Mouse (Mus musculus) MEL (cell line): ENCODE data around the gene Lin37. TPM values are rescaled to one million over a fixed set of nuclear protein-coding genes. Genes with fewer than 3 reads are reported as not detected.
A peak's percentile ranks its signal among the peaks of the same experiment; 100 is the strongest.

ENCODE experiments used
- DNase-seq: peaks from one replicate; pipeline ENCODE4 v3.0.0; 2011; ENCODE audit warnings: low read depth, low spot score
- H3K27ac ChIP-seq: 2 replicates; pipeline ENCODE4 v1.5.1; 2012; ENCODE audit warnings: low read depth, mild to moderate bottlenecking, control low read depth, low read length, moderate library complexity; ENCODE audit not compliant: control insufficient read depth
- H3K27me3 ChIP-seq, 2 experiments: fragments of 150-350 bp in 1 of 2; sonication (generic) in 1 of 2; 2 replicates each; pipeline ENCODE4 v1.6.1; 2012; ENCODE audit warnings: low read length in 2 of 2, mild to moderate bottlenecking in 2 of 2, improper control_type of control experiment in 1 of 2, moderate library complexity in 1 of 2; ENCODE audit not compliant: insufficient read depth in 2 of 2, control insufficient read depth in 1 of 2
- H3K36me3 ChIP-seq, 2 experiments: 2 replicates each; pipeline ENCODE4 v1.6.1; 2012 to 2014; ENCODE audit warnings: low read length in 2 of 2, improper control_type of control experiment in 1 of 2, inconsistent platforms in 1 of 2, mild to moderate bottlenecking in 1 of 2; ENCODE audit not compliant: insufficient read depth in 2 of 2, control insufficient read depth in 1 of 2
- H3K4me1 ChIP-seq, 2 experiments: fragments of 150-350 bp in 1 of 2; sonication (generic) in 1 of 2; 2 replicates each; pipeline ENCODE4 v1.6.1; 2012; ENCODE audit warnings: low read length in 2 of 2, improper control_type of control experiment in 1 of 2, mild to moderate bottlenecking in 1 of 2; ENCODE audit not compliant: insufficient read depth in 2 of 2, control insufficient read depth in 1 of 2
- H3K4me3 ChIP-seq, 2 experiments: fragments of 150-350 bp in 1 of 2; sonication (generic) in 1 of 2; 2 replicates each; pipeline ENCODE4 v1.5.1; 2012; ENCODE audit warnings: low read depth in 2 of 2, low read length in 2 of 2, mild to moderate bottlenecking in 2 of 2, moderate library complexity in 2 of 2, control low read depth in 1 of 2, improper control_type of control experiment in 1 of 2; ENCODE audit not compliant: control insufficient read depth in 1 of 2, insufficient read depth in 1 of 2
- H3K79me2 ChIP-seq: 2 replicates; pipeline ENCODE4 v1.6.1; 2012; ENCODE audit warnings: mild to moderate bottlenecking, low read length, moderate library complexity; ENCODE audit not compliant: control insufficient read depth, poor library complexity, insufficient read depth
- H3K9ac ChIP-seq: 2 replicates; pipeline ENCODE4 v1.6.1; 2012; ENCODE audit warnings: low read depth, mild to moderate bottlenecking, control low read depth, low read length, moderate library complexity; ENCODE audit not compliant: control insufficient read depth, poor library complexity, severe bottlenecking
- H3K9me3 ChIP-seq: fragments of 150-350 bp; sonication (generic); replicated peaks from 2 replicates; pipeline ENCODE4 v1.6.1; 2012; ENCODE audit warnings: mild to moderate bottlenecking, low read length, improper control_type of control experiment, moderate library complexity; ENCODE audit not compliant: insufficient read depth
- E2F4 ChIP-seq: IDR thresholded peaks from 2 replicates; pipeline ENCODE4 v1.6.1; 2011; ENCODE audit warnings: low read depth, low read length, improper control_type of control experiment, borderline replicate concordance
- EP300 ChIP-seq, 2 experiments: IDR thresholded peaks; 2 replicates each; pipeline ENCODE4 v1.6.1; 2011; ENCODE audit warnings: improper control_type of control experiment in 2 of 2, low read length in 2 of 2, low read depth in 1 of 2, mild to moderate bottlenecking in 1 of 2
- JUND ChIP-seq: IDR thresholded peaks from 2 replicates; pipeline ENCODE4 v1.6.1; 2011; ENCODE audit warnings: low read depth, mild to moderate bottlenecking, improper control_type of control experiment, low read length
- KAT2A ChIP-seq: conservative IDR thresholded peaks from 2 replicates; pipeline ENCODE4 v1.6.1; 2012; ENCODE audit warnings: low read depth, low read length, improper control_type of control experiment, inconsistent platforms
- MAZ ChIP-seq: IDR thresholded peaks from 2 replicates; pipeline ENCODE4 v1.6.1; 2012; ENCODE audit warnings: low read depth, mild to moderate bottlenecking, inconsistent platforms, low read length, improper control_type of control experiment
- NELFE ChIP-seq: IDR thresholded peaks from 2 replicates; pipeline ENCODE4 v1.6.1; 2011; ENCODE audit warnings: low read depth, low read length, improper control_type of control experiment
- NRF1 ChIP-seq: IDR thresholded peaks from 2 replicates; pipeline ENCODE4 v1.6.1; 2014; ENCODE audit warnings: low read depth, mild to moderate bottlenecking, inconsistent platforms, low read length, improper control_type of control experiment, moderate library complexity; ENCODE audit not compliant: poor library complexity, insufficient read depth, severe bottlenecking
- POLR2A ChIP-seq, 2 experiments: IDR thresholded peaks; 2 replicates each; pipeline ENCODE4 v1.6.1; 2011 to 2012; ENCODE audit warnings: low read length in 2 of 2, mild to moderate bottlenecking in 2 of 2, control low read depth in 1 of 2, improper control_type of control experiment in 1 of 2, low read depth in 1 of 2, moderate library complexity in 1 of 2; ENCODE audit not compliant: control insufficient read depth in 1 of 2, insufficient read depth in 1 of 2, poor library complexity in 1 of 2
- POLR2AphosphoS5 ChIP-seq: IDR thresholded peaks from 2 replicates; pipeline ENCODE4 v1.6.1; 2012; ENCODE audit warnings: low read depth, borderline replicate concordance, mild to moderate bottlenecking, inconsistent platforms, low read length, moderate library complexity, mixed read lengths
- RCOR1 ChIP-seq: IDR thresholded peaks from 2 replicates; pipeline ENCODE4 v1.6.1; 2012; ENCODE audit warnings: low read depth, mild to moderate bottlenecking, inconsistent platforms, low read length, improper control_type of control experiment
- TAL1 ChIP-seq: IDR thresholded peaks from 2 replicates; pipeline ENCODE4 v1.6.1; 2012; ENCODE audit warnings: mild to moderate bottlenecking, inconsistent platforms, low read length, moderate library complexity, mixed read lengths
- TCF12 ChIP-seq: IDR thresholded peaks from 2 replicates; pipeline ENCODE4 v1.6.1; 2014; ENCODE audit warnings: low read depth, mild to moderate bottlenecking, inconsistent platforms, low read length, improper control_type of control experiment, moderate library complexity
- USF1 ChIP-seq: IDR thresholded peaks from 2 replicates; pipeline ENCODE4 v1.6.1; 2014; ENCODE audit warnings: low read depth, mild to moderate bottlenecking, inconsistent platforms, low read length, improper control_type of control experiment, moderate library complexity
- ZC3H11A ChIP-seq: IDR thresholded peaks from 2 replicates; pipeline ENCODE4 v1.6.1; 2012; ENCODE audit warnings: low read depth, mild to moderate bottlenecking, inconsistent platforms, low read length, improper control_type of control experiment
- ZKSCAN1 ChIP-seq: IDR thresholded peaks from 2 replicates; pipeline ENCODE4 v1.6.1; 2012; ENCODE audit warnings: low read depth, mild to moderate bottlenecking, inconsistent platforms, low read length, improper control_type of control experiment, moderate library complexity
- ZNF384 ChIP-seq: IDR thresholded peaks from 2 replicates; pipeline ENCODE4 v1.6.1; 2012; ENCODE audit warnings: low read depth, mild to moderate bottlenecking, inconsistent platforms, low read length, improper control_type of control experiment
- polyA plus RNA-seq, 2 experiments: library from polyadenylated mRNA; stranded (reverse) in 1 of 2; unstranded in 1 of 2; fragments of >175 nt in 1 of 2; fragments of >200 nt in 1 of 2; gene quantifications; 2 replicates each; pipeline versions ENCODE4 v1.2.1 to v1.2.4; 2012; ENCODE audit warnings: low replicate concordance in 2 of 2, low read depth in 1 of 2; ENCODE audit not compliant: insufficient read length in 2 of 2, insufficient read depth in 1 of 2, missing spikeins in 1 of 2
- total RNA-seq: library from RNA; depleted of rRNA; stranded (reverse); fragments of 300-350 nt; gene quantifications from 2 replicates; pipeline ENCODE4 v1.2.3, GENCODE M21; 2012

Gene Lin37
- total and polyA plus RNA-seq, 3 experiments: 10.9 to 49.8 TPM; not detected in 1

DNA sequence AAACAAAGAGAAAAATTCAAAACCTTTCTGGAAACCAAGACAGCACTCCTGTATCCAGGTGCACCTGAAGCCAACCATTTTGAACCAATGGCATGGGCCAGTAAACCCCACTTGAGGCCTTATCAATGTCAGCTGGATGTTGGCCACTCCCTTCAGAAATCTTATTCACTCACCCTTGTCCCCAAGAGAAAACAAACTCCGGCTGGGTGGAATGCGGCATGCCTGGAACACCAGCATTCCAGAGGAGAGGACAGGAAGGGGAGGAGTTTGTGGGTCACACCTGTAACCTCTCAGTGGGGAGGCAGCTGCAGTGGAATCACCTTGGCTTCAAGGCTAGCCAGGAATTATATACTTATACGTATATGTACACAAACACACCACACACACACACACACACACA is 42.9 kb upstream of the Lin37 start:
- Histone ChIP-seq H3K4me3 (no peak overlapping the region), H3K9me3 (no peaks in the 10 kb centered on the region), H3K27ac (no peak overlapping the region), H3K27me3 (no peaks in the 10 kb centered on the region), H3K4me1 (peaks cover 0 to 6% of the 10 kb centered on the region in 2 experiments; a peak in 2 of 4 replicates), H3K9ac (no peak overlapping the region), H3K79me2 (no peaks in the 10 kb centered on the region; the same call in 1 of the 2 replicates), H3K36me3 (peaks cover 0 to 2% of the 10 kb centered on the region in 2 experiments; a peak in 2 of 4 replicates)
- DNase-seq: no peak
- TF ChIP-seq EP300 (IDR thresholded peaks at IDR 0.05; ENCODE audit: low read depth in 1 of 2, low read length in 2 of 2): no peak
- TF ChIP-seq USF1: no peak
- TF ChIP-seq POLR2A (IDR thresholded peaks at IDR 0.05; ENCODE audit: control insufficient read depth in 1 of 2, insufficient read depth in 1 of 2, low read depth in 1 of 2, low read length in 2 of 2, poor library complexity in 1 of 2): no peak
- TF ChIP-seq POLR2AphosphoS5: no peak
- no peak for TF ChIP-seq MAZ
- TF ChIP-seq ZNF384: no peak
- TF ChIP-seq JUND: no peak
- TF ChIP-seq RCOR1: no peak
- TF ChIP-seq NELFE: no peak
- TF ChIP-seq ZKSCAN1: no peak
- no peak for TF ChIP-seq KAT2A
- no peak for TF ChIP-seq TCF12
- TF ChIP-seq E2F4: no peak
- TF ChIP-seq NRF1: no peak
- no peak for TF ChIP-seq TAL1
- no peak for TF ChIP-seq ZC3H11A

DNA sequence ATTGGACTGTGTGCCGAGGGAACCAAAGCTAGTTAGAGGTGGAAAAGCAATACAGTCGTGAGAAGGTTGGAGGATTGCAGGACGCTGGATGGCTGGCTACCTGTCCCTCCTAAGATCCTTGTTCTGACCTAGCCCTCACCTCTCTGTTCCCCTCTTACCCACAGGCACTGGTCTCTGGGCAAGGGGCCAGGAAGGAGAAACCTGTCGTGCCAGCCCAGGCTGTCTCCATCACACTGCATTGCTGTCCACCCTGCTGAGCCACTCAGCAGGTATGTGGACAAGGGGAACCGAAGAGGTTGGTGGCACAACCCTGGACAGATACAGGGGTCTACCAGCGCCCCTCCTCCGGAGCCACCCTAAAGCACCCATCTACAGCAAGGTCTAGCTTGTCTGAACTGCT is 41.0 kb upstream of the Lin37 start:
- TF ChIP-seq ZKSCAN1: no peak
- TF ChIP-seq KAT2A: no peak
- TF ChIP-seq ZNF384: no peak
- Histone ChIP-seq H3K36me3 (peaks cover 0 to 2% of the 10 kb centered on the region in 2 experiments; a peak in 2 of 4 replicates), H3K79me2 (no peaks in the 10 kb centered on the region; the same call in 1 of the 2 replicates), H3K4me3 (peak overlapping the region; percentile 73 to 77), H3K9me3 (no peaks in the 10 kb centered on the region), H3K27me3 (no peaks in the 10 kb centered on the region), H3K9ac (peak overlapping the region; percentile 82), H3K4me1 (peaks cover 0 to 6% of the 10 kb centered on the region in 2 experiments; a peak in 2 of 4 replicates), H3K27ac (peak overlapping the region; percentile 84)
- DNase-seq: no peak
